Mouse (Mus musculus): ENCODE results near the gene Fancg. TPM values are rescaled to one million over a fixed set of nuclear protein-coding genes. Genes with fewer than 3 reads are reported as not detected.

Fancg gene
- polyA plus RNA-seq, 1 experiment, result 26.9 TPM

- TF ChIP-seq POLR2A (IDR thresholded peaks at IDR 0.05; ENCODE audit: borderline replicate concordance, extremely low read depth, insufficient read depth, insufficient read length, poor library complexity, severe bottlenecking), result no peak
- TF ChIP-seq CTCF (IDR thresholded peaks at IDR 0.05; ENCODE audit: borderline replicate concordance, extremely low read depth, insufficient read depth, insufficient read length), result no peak
- DNase-seq (ENCODE audit: low read depth), result no peak
Measured at GRCm38 (mm10) chr4:42957979-42958378, 52.3 kb downstream of the Fancg start.

- TF ChIP-seq CTCF (IDR thresholded peaks at IDR 0.05; ENCODE audit: borderline replicate concordance, extremely low read depth, insufficient read depth, insufficient read length), result no peak
- TF ChIP-seq POLR2A (IDR thresholded peaks at IDR 0.05; ENCODE audit: borderline replicate concordance, extremely low read depth, insufficient read depth, insufficient read length, poor library complexity, severe bottlenecking), result no peak
- no peak for DNase-seq (ENCODE audit: low read depth)
Measured at GRCm38 (mm10) chr4:42957306-42957705, 53.0 kb downstream of the Fancg start.

GRCm38 (mm10) chr4:42956581-42956980, 53.7 kb downstream of the Fancg start:
- TF ChIP-seq CTCF (IDR thresholded peaks at IDR 0.05; ENCODE audit: borderline replicate concordance, extremely low read depth, insufficient read depth, insufficient read length) (no peak), POLR2A (IDR thresholded peaks at IDR 0.05; ENCODE audit: borderline replicate concordance, extremely low read depth, insufficient read depth, insufficient read length, poor library complexity, severe bottlenecking) (no peak)
- DNase-seq (ENCODE audit: low read depth), result no peak

GRCm38 (mm10) chr4:42955200-42955599, 55.1 kb downstream of the Fancg start:
- no peak for TF ChIP-seq POLR2A (IDR thresholded peaks at IDR 0.05; ENCODE audit: borderline replicate concordance, extremely low read depth, insufficient read depth, insufficient read length, poor library complexity, severe bottlenecking)
- TF ChIP-seq CTCF (IDR thresholded peaks at IDR 0.05; ENCODE audit: borderline replicate concordance, extremely low read depth, insufficient read depth, insufficient read length), result no peak
- DNase-seq (ENCODE audit: low read depth), result no peak

DNA sequence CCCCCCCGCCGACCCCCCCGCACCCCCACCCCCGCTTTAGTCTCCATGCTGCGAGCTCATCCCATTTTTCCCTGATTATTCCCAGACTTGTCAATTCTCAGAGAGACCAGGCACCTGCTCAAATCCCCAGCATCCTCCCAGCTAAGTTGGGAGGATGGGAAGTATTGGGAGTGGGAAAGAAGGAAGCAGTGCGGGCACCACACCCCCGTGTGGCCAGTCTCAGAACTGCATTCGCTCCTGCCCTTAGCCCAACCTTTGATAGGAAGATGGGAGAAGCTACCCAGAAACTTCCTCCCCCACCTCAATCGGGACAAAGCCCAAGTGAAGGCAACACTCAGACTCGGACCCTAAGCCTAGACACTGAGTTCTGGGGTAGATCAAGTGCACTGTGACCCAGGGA, 56.0 kb downstream of the Fancg start:
- peak; percentile 83 for DNase-seq (ENCODE audit: low read depth)
- TF ChIP-seq POLR2A (IDR thresholded peaks at IDR 0.05; ENCODE audit: borderline replicate concordance, extremely low read depth, insufficient read depth, insufficient read length, poor library complexity, severe bottlenecking) (no peak), CTCF (IDR thresholded peaks at IDR 0.05; ENCODE audit: borderline replicate concordance, extremely low read depth, insufficient read depth, insufficient read length) (peak; percentile 96)

- DNase-seq (ENCODE audit: low read depth), result peak; percentile 91
- TF ChIP-seq CTCF (IDR thresholded peaks at IDR 0.05; ENCODE audit: borderline replicate concordance, extremely low read depth, insufficient read depth, insufficient read length) (no peak), POLR2A (IDR thresholded peaks at IDR 0.05; ENCODE audit: borderline replicate concordance, extremely low read depth, insufficient read depth, insufficient read length, poor library complexity, severe bottlenecking) (no peak)
Measured at GRCm38 (mm10) chr4:42953435-42954094, 56.7 kb downstream of the Fancg start.

GRCm38 (mm10) chr4:42952563-42952962, 57.7 kb downstream of the Fancg start:
- no peak for TF ChIP-seq POLR2A (IDR thresholded peaks at IDR 0.05; ENCODE audit: borderline replicate concordance, extremely low read depth, insufficient read depth, insufficient read length, poor library complexity, severe bottlenecking)
- no peak for DNase-seq (ENCODE audit: low read depth)

Other genes with a start within 250 kb of the Fancg start
- 1.9 and 2.2 TPM in 2 replicates for gene Ccl21a, start 236.5 kb downstream of the Fancg start, polyA plus RNA-seq (2012; rRNA removed)
- gene Fam205a1, start 156.6 kb downstream of the Fancg start, polyA plus RNA-seq (2012; rRNA removed), result 0.03 TPM in 1 of 2 replicates, not detected in the other
- 0.01 and 0.05 TPM in 2 replicates for gene Gm12394, start 153.7 kb downstream of the Fancg start, polyA plus RNA-seq (2012; rRNA removed)
- not detected in 2 replicates for gene Fam205c, start 136.3 kb downstream of the Fancg start, polyA plus RNA-seq (2012; rRNA removed)
- 42.3 and 58.2 TPM in 2 replicates for gene Phf24, start 93.8 kb downstream of the Fancg start, polyA plus RNA-seq (2012; rRNA removed)
- 72.1 and 101 TPM in 2 replicates for gene Dnajb5, start 60.7 kb downstream of the Fancg start, polyA plus RNA-seq (2012; rRNA removed)
- gene 1700022I11Rik, start 40.9 kb downstream of the Fancg start, polyA plus RNA-seq (2012; rRNA removed), result not detected in 2 replicates
- 203 and 264 TPM in 2 replicates for gene Vcp, start 10.0 kb downstream of the Fancg start, polyA plus RNA-seq (2012; rRNA removed)
- 34.1 and 34.9 TPM in 2 replicates for gene Pigo, start 15.3 kb upstream of the Fancg start, polyA plus RNA-seq (2012; rRNA removed)
- gene Stoml2, start 21.2 kb upstream of the Fancg start, polyA plus RNA-seq (2012; rRNA removed), result 106 and 168 TPM in 2 replicates
- gene Fam214b, start 35.7 kb upstream of the Fancg start, polyA plus RNA-seq (2012; rRNA removed), result 38.3 and 51.3 TPM in 2 replicates
- 51.3 and 65.5 TPM in 2 replicates for gene Unc13b, start 48.4 kb upstream of the Fancg start, polyA plus RNA-seq (2012; rRNA removed)

Data from brain, embryonic 14.5 days (tissue).